Mouse (Mus musculus) kidney, postnatal 0 days (tissue): Measurements from ENCODE around the gene Sncg. TPM values are rescaled to one million over a fixed set of nuclear protein-coding genes. Genes with fewer than 3 reads are reported as not detected.
"Not testable (repeated sequence)": the region's sequence is repeated elsewhere in the genome, so short reads cannot be mapped to it uniquely, and the experiment has no call there.

ENCODE experiments used
- ATAC-seq: fragments of 200-750 bp; cut with Nextera tagmentation; replicated peaks from 2 replicates; pipeline ENCODE4 v1.8.0; 2017; ENCODE audit warnings: low read depth, moderate number of reproducible peaks, moderate TSS enrichment, moderate library complexity; ENCODE audit not compliant: low FRiP score
- DNase-seq: peaks from one replicate; pipeline ENCODE4 v3.0.0-alpha.2; 2016; ENCODE audit warnings: low spot score
- H3K27ac ChIP-seq: fragments of 300-500 bp; sonication (generic); 2 replicates; pipeline ENCODE4 v1.5.1; 2014; ENCODE audit warnings: mild to moderate bottlenecking
- H3K27me3 ChIP-seq: fragments of 300-500 bp; sonication (generic); 2 replicates; pipeline ENCODE4 v1.6.1; 2014; ENCODE audit warnings: low read length, mixed read lengths; ENCODE audit not compliant: insufficient read depth
- H3K36me3 ChIP-seq: fragments of 300-500 bp; sonication (generic); 2 replicates; pipeline ENCODE4 v1.6.1; 2014; ENCODE audit warnings: low read length, mixed read lengths; ENCODE audit not compliant: insufficient read depth
- H3K4me1 ChIP-seq: fragments of 300-500 bp; sonication (generic); replicated peaks from 2 replicates; pipeline ENCODE4 v1.6.1; 2014; ENCODE audit warnings: antibody characterized with exemption, low read length, mixed read lengths; ENCODE audit not compliant: insufficient read depth
- H3K4me2 ChIP-seq: fragments of 300-500 bp; sonication (generic); 2 replicates; pipeline ENCODE4 v1.6.1; 2014; ENCODE audit warnings: mild to moderate bottlenecking, low read length, moderate library complexity, mixed read lengths
- H3K4me3 ChIP-seq: fragments of 300-500 bp; sonication (generic); replicated peaks from 2 replicates; pipeline ENCODE4 v1.5.1; 2014; ENCODE audit warnings: low read depth, low read length
- H3K9ac ChIP-seq: fragments of 300-500 bp; sonication (generic); 2 replicates; pipeline ENCODE4 v1.6.1; 2014; ENCODE audit warnings: low read depth, low read length
- H3K9me3 ChIP-seq: fragments of 300-500 bp; sonication (generic); replicated peaks from 2 replicates; pipeline ENCODE4 v1.6.1; 2016; ENCODE audit warnings: low read length, inconsistent platforms, mixed read lengths
- CTCF ChIP-seq: IDR thresholded peaks from 2 replicates; pipeline ENCODE4 v1.5.1; 2016; ENCODE audit warnings: antibody characterized with exemption, low read depth, mild to moderate bottlenecking, moderate library complexity
- WGBS: fragments of 180-500 bp; shearing (Covaris S2); extraction: QIAGEN DNeasy Blood & Tissue Kit; methylation state at CpG from one replicate; pipeline ENCODE4 v1.1.7; 2014; 5-methylcytosine and 5-hydroxymethylcytosine counted together
- polyA plus RNA-seq: library from polyadenylated mRNA; unstranded; fragments of >200 nt; fragmentation: Nextera tagmentation; extraction: Ambion mirVana; gene quantifications from 2 replicates; pipeline ENCODE4 v1.2.1, GENCODE M21; 2015

Sncg gene
- polyA plus RNA-seq, 1 experiment from 2014 or later: 5.5 TPM

DNA sequence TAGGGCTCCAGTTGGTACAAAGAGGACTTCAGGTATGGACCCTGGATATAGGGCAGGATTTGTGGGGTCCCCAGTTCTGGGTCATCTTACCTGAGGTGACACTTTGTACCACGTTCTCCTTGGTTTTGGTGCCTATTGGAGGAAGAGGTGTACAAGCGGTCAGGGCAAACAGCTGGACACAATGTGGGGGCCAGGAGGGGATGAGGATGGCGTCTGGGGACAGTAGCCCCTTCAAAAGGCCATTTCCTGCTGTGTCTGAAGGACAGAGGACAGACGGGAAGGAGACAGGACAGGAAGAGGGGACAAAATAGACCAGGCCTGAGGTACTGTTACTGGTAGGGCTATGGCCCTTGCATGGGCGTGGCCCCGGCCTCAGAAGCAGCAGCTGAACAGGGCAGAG is 1.0 kb downstream of the Sncg start:
- H3K9me3 ChIP-seq: no peaks in the 10 kb centered on the region
- H3K9ac ChIP-seq: no peak overlapping the region
- H3K4me1 ChIP-seq: peaks cover 8% of the 10 kb centered on the region
- no peak overlapping the region for H3K4me3 ChIP-seq
- no peak overlapping the region for H3K4me2 ChIP-seq
- TF ChIP-seq CTCF: no peak
- H3K27ac ChIP-seq: no peak overlapping the region
- 84% methylated on average over 6 of the region's 6 CpGs for whole genome bisulfite sequencing
- no peaks in the 10 kb centered on the region for H3K27me3 ChIP-seq
- DNase-seq (no peak), ATAC-seq (no peak)
- H3K36me3 ChIP-seq: no peaks in the 10 kb centered on the region

DNA sequence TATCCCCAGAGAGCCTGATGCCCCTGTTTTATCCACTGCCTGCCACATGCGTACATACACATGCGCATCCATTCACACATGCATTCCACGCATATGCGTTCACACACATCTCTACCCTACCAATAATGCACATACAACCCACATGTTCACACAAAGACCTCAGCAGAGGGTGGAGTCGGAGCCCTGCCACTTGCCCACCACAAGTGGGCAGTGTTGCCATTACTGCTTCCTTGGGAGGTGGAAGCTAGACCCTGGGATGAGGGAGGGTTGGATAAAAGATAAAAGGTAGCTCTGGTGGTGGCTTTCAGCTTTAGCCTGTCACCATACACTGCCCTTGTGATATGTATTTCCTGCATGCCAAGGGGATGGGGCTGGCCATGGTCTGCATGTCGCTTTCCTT is 1.9 kb downstream of the Sncg start:
- 86% methylated on average over 6 of the region's 6 CpGs for WGBS
- Histone ChIP-seq H3K27me3 (no peaks in the 10 kb centered on the region), H3K4me3 (no peak overlapping the region), H3K9ac (no peak overlapping the region), H3K36me3 (no peaks in the 10 kb centered on the region), H3K27ac (no peak overlapping the region), H3K4me2 (no peak overlapping the region), H3K9me3 (no peaks in the 10 kb centered on the region), H3K4me1 (peaks cover 8% of the 10 kb centered on the region)
- 0 out of 2 replicates have a peak, but pooled peaks have one; percentile 30 for ATAC-seq
- DNase-seq: peak; percentile 68
- peak; percentile 88 for TF ChIP-seq CTCF

DNA sequence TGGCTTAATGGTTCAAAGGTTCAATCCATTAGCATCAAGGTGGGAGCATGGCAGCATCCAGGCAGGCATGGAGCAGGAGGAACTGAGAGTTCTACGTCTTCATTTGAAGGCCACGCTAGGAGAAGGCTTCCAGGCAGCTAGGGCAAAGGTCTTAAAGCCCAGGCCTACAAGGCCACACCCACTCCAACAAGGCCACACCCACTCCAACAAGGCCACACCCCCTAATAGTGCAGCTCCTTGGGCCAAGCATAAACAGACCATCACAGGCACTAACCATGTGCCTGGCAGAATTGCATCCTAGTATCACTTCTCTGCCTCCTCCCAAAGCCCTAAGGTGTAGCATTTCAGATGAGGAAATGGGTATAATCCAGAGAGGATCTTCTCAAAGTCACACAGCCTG is 2.8 kb downstream of the Sncg start:
- no peak for DNase-seq

DNA sequence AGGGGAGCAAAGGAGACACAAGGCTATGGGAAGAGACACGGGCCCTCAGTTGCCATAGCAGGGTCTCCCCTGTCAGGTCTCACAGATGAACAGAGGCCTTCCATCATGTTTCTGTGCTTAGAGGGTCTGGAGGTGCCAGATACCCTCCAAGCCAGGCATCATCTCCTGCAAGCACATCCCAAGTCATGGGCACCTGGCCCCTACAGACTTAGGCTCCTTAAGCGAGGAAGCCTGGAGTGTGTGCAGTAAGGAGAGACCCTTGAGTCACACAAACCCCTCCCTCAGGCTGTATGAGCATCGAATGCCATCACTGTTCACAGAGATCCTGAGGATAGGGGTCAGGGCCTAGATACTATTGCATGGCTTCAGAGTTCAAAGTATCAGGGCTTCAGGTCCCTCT is 3.7 kb downstream of the Sncg start:
- Histone ChIP-seq H3K4me3 (no peak overlapping the region), H3K4me1 (peaks cover 8% of the 10 kb centered on the region), H3K9me3 (no peaks in the 10 kb centered on the region), H3K27ac (no peak overlapping the region), H3K4me2 (no peak overlapping the region), H3K27me3 (no peaks in the 10 kb centered on the region), H3K9ac (no peak overlapping the region), H3K36me3 (no peaks in the 10 kb centered on the region)
- no peak for ATAC-seq
- no peak for DNase-seq
- TF ChIP-seq CTCF: no peak
- WGBS: 92% methylated on average over 3 of the region's 3 CpGs

More for the DNA sequence above, 2.8 kb downstream of the Sncg start:
- Histone ChIP-seq H3K27me3 (no peaks in the 10 kb centered on the region), H3K27ac (no peak overlapping the region), H3K4me1 (peaks cover 8% of the 10 kb centered on the region), H3K9me3 (no peaks in the 10 kb centered on the region), H3K4me2 (no peak overlapping the region), H3K4me3 (no peak overlapping the region), H3K36me3 (no peaks in the 10 kb centered on the region), H3K9ac (no peak overlapping the region)
- WGBS: 68% methylated on average over 2 of the region's 2 CpGs
- no peak for TF ChIP-seq CTCF
- ATAC-seq: no peak

DNA sequence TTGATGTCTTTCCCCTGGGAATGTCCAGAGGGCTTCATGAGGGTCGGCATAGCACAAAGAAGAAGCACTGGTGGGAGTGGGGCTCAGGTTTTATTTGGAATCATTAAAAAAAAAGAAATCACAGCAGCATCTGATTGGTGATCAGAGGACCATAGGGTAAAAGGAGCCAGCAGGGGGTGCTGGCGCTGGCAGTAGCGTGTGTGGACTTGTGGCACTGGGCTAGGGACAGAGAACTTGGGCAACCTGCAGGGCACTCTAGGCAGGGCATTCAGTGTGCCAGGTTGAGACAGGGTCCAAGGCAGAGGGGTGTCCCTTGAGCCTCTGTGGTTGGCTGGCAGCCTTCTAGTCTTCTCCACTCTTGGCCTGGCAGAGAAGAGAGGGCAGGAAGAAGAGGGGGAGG is 4.4 kb downstream of the Sncg start:
- Histone ChIP-seq H3K36me3 (no peaks in the 10 kb centered on the region), H3K9me3 (no peaks in the 10 kb centered on the region), H3K4me1 (peaks cover 8% of the 10 kb centered on the region), H3K9ac (no peak overlapping the region), H3K4me2 (no peak overlapping the region), H3K27ac (no peak overlapping the region), H3K27me3 (no peaks in the 10 kb centered on the region), H3K4me3 (no peak overlapping the region)
- no peak for DNase-seq
- WGBS: 69% methylated on average over 3 of the region's 3 CpGs
- TF ChIP-seq CTCF: peak; percentile 31; the same call in 1 of the 2 replicates
- ATAC-seq: no peak

DNA sequence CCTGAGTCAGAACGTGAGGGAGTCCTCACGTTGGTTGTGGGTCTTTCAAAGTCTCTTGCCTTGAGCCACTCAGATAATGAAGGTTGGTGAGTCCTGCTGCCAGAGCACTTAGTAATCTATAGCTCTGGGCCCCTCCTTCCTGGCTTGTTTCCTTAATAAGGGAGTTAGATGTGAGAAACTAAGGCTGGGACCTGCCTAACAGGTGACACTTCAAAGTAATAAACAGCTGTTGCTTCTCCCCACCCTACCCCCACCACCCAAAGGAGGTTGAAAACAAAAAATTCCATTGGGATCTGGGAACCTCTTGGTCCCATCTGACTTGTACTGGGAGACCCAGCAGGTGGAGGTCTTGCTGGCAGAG is 9.5 kb downstream of the Sncg start:
- Histone ChIP-seq H3K4me3 (no peak overlapping the region), H3K4me1 (no peaks in the 10 kb centered on the region), H3K27ac (no peak overlapping the region), H3K4me2 (no peak overlapping the region), H3K36me3 (no peaks in the 10 kb centered on the region), H3K27me3 (no peaks in the 10 kb centered on the region), H3K9ac (no peak overlapping the region), H3K9me3 (no peaks in the 10 kb centered on the region)
- no peak for TF ChIP-seq CTCF
- DNase-seq: no peak
- WGBS: 88% methylated on average over 2 of the region's 2 CpGs
- no peak for ATAC-seq

DNA sequence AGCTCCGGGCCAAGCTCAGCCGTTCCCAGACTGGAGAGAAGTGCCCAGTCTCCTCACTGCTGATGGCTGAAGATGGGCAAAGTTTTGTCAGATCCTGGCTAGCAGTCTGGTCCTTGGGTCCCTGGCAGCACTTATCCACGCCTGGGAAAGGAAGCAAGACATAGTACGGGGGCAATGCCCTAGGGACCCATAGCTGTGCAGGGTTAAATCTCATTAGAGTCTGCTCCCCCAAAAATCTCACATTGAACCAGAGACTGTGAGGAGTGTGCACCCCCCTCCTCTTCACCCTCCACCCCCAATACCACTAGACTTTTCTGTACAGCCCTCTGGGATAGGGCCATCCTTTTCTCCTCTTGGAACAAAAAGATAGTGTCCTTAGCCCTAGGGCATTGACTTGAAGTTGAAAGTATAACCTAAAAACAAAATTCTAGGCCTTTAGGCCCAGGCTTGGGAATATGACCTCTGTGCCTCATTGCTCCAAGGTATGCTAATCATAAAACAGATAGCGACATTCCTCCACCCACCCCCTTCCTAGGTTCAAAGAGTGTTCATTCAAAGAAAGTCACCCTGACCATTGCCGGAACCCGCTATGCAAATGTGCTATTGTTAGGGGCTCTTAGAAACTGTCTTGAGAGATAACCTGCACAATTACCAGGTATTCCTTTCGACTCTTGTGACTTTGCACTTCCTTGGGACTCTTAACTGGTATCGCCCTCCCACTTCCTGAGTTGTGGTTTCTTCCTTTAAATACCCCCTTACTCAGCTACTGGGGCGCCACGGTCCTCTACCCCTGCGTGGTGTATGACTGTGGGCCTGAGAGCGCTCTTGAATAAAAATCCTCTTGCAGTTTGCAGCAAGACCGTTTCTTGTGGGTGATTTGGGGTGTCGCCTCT is 10.1 kb downstream of the Sncg start:
- not testable (repeated sequence) for DNase-seq, H3K27ac ChIP-seq, H3K9ac ChIP-seq, H3K4me3 ChIP-seq, H3K27me3 ChIP-seq, H3K4me1 ChIP-seq, ATAC-seq, H3K9me3 ChIP-seq, H3K36me3 ChIP-seq
- 78% methylated on average over 15 of the region's 15 CpGs for WGBS
- peak overlapping the region; percentile 85 for H3K4me2 ChIP-seq
